Mouse (Mus musculus): ENCODE results near the gene Cdca7. TPM values are rescaled to one million over a fixed set of nuclear protein-coding genes. Genes with fewer than 3 reads are reported as not detected.

Cdca7 gene
- polyA plus RNA-seq, 1 experiment from 2014 or later, result 11.8 TPM

GRCm38 (mm10) chr2:72467604-72468003, 8.4 kb upstream of the Cdca7 start:
- H3K4me2 ChIP-seq (replicated peaks; ENCODE audit: low read depth, low read length), result no peak overlapping the region
- no peak overlapping the region for H3K4me3 ChIP-seq (ENCODE audit: low read depth, low read length)
- ATAC-seq (no peak), DNase-seq (ENCODE audit: low spot score) (peak; percentile 47)
- WGBS, result 49% methylated on average over 1 of the region's 1 CpGs
- TF ChIP-seq CTCF (IDR thresholded peaks at IDR 0.05) (no peak), EP300 (IDR thresholded peaks at IDR 0.05) (no peak)
- H3K4me1 ChIP-seq (ENCODE audit: insufficient read depth, low read depth, low read length), result no peaks in the 10 kb centered on the region; the same call in 1 of the 2 replicates
- no peak overlapping the region for H3K27ac ChIP-seq (ENCODE audit: low read length)
- no peaks in the 10 kb centered on the region for H3K27me3 ChIP-seq (replicated peaks; ENCODE audit: insufficient read depth, low read length)
- H3K36me3 ChIP-seq (ENCODE audit: insufficient read depth, low read length), result no peaks in the 10 kb centered on the region
- no peaks in the 10 kb centered on the region for H3K9me3 ChIP-seq (ENCODE audit: low read length)
- H3K9ac ChIP-seq (replicated peaks; ENCODE audit: low read depth), result no peak overlapping the region

GRCm38 (mm10) chr2:72471415-72472070, 4.4 kb upstream of the Cdca7 start:
- H3K9me3 ChIP-seq (ENCODE audit: low read length), result no peaks in the 10 kb centered on the region
- no peaks in the 10 kb centered on the region for H3K27me3 ChIP-seq (replicated peaks; ENCODE audit: insufficient read depth, low read length)
- H3K4me1 ChIP-seq (ENCODE audit: insufficient read depth, low read depth, low read length), result no peaks in the 10 kb centered on the region; the same call in 1 of the 2 replicates
- 64% methylated on average over 16 of the region's 16 CpGs for WGBS
- no peak overlapping the region for H3K4me3 ChIP-seq (ENCODE audit: low read depth, low read length)
- no peaks in the 10 kb centered on the region for H3K36me3 ChIP-seq (ENCODE audit: insufficient read depth, low read length)
- H3K27ac ChIP-seq (ENCODE audit: low read length), result no peak overlapping the region
- no peak for TF ChIP-seq CTCF (IDR thresholded peaks at IDR 0.05)
- no peak for TF ChIP-seq EP300 (IDR thresholded peaks at IDR 0.05)
- ATAC-seq, result no peak
- H3K4me2 ChIP-seq (replicated peaks; ENCODE audit: low read depth, low read length), result no peak overlapping the region
- H3K9ac ChIP-seq (replicated peaks; ENCODE audit: low read depth), result no peak overlapping the region
- DNase-seq (ENCODE audit: low spot score), result no peak

GRCm38 (mm10) chr2:72474531-72475287, 1.2 kb upstream of the Cdca7 start:
- Histone ChIP-seq H3K27ac (ENCODE audit: low read length) (no peak overlapping the region), H3K9ac (replicated peaks; ENCODE audit: low read depth) (no peak overlapping the region), H3K4me2 (replicated peaks; ENCODE audit: low read depth, low read length) (no peak overlapping the region), H3K9me3 (ENCODE audit: low read length) (no peaks in the 10 kb centered on the region), H3K27me3 (replicated peaks; ENCODE audit: insufficient read depth, low read length) (no peaks in the 10 kb centered on the region), H3K36me3 (ENCODE audit: insufficient read depth, low read length) (no peaks in the 10 kb centered on the region), H3K4me1 (ENCODE audit: insufficient read depth, low read depth, low read length) (no peaks in the 10 kb centered on the region), H3K4me3 (ENCODE audit: low read depth, low read length) (no peak overlapping the region)
- TF ChIP-seq EP300 (IDR thresholded peaks at IDR 0.05) (no peak), CTCF (IDR thresholded peaks at IDR 0.05) (no peak)
- DNase-seq (ENCODE audit: low spot score) (no peak), ATAC-seq (no peak)
- 48% methylated on average over 7 of the region's 7 CpGs for WGBS

GRCm38 (mm10) chr2:72475423-72475796, 549 bp upstream of the Cdca7 start:
- no peaks in the 10 kb centered on the region for H3K4me1 ChIP-seq (ENCODE audit: insufficient read depth, low read depth, low read length)
- H3K9me3 ChIP-seq (ENCODE audit: low read length), result no peaks in the 10 kb centered on the region
- H3K27ac ChIP-seq (ENCODE audit: low read length), result no peak overlapping the region
- TF ChIP-seq CTCF (IDR thresholded peaks at IDR 0.05), result no peak
- TF ChIP-seq EP300 (IDR thresholded peaks at IDR 0.05), result no peak
- H3K9ac ChIP-seq (replicated peaks; ENCODE audit: low read depth), result 0 out of 2 replicates have a peak overlapping the region, but pooled peaks have one; percentile 48
- ATAC-seq (no peak), DNase-seq (ENCODE audit: low spot score) (no peak)
- H3K4me3 ChIP-seq (ENCODE audit: low read depth, low read length), result peak overlapping the region; percentile 81
- no peaks in the 10 kb centered on the region for H3K36me3 ChIP-seq (ENCODE audit: insufficient read depth, low read length)
- H3K27me3 ChIP-seq (replicated peaks; ENCODE audit: insufficient read depth, low read length), result no peaks in the 10 kb centered on the region
- 1% methylated on average over 7 of the region's 7 CpGs for WGBS
- H3K4me2 ChIP-seq (replicated peaks; ENCODE audit: low read depth, low read length), result peak overlapping the region; percentile 78

- Histone ChIP-seq H3K27me3 (replicated peaks; ENCODE audit: insufficient read depth, low read length) (no peaks in the 10 kb centered on the region), H3K4me2 (replicated peaks; ENCODE audit: low read depth, low read length) (peak overlapping the region; percentile 78), H3K4me3 (ENCODE audit: low read depth, low read length) (peak overlapping the region; percentile 81), H3K4me1 (ENCODE audit: insufficient read depth, low read depth, low read length) (no peaks in the 10 kb centered on the region), H3K27ac (ENCODE audit: low read length) (peak overlapping the region; percentile 74; the same call in 1 of the 2 replicates), H3K36me3 (ENCODE audit: insufficient read depth, low read length) (no peaks in the 10 kb centered on the region), H3K9me3 (ENCODE audit: low read length) (no peaks in the 10 kb centered on the region), H3K9ac (replicated peaks; ENCODE audit: low read depth) (peak overlapping the region; percentile 48)
- under 1% methylated on average over 52 of the region's 53 CpGs for whole genome bisulfite sequencing
- DNase-seq (ENCODE audit: low spot score) (peak; percentile 31), ATAC-seq (peak; percentile 72)
- TF ChIP-seq EP300 (IDR thresholded peaks at IDR 0.05) (no peak), CTCF (IDR thresholded peaks at IDR 0.05) (no peak)
Measured at GRCm38 (mm10) chr2:72476486-72477211, 690 bp downstream of the Cdca7 start.

GRCm38 (mm10) chr2:72477221-72477620, 1.3 kb downstream of the Cdca7 start:
- no peak overlapping the region for H3K9ac ChIP-seq (replicated peaks; ENCODE audit: low read depth)
- TF ChIP-seq EP300 (IDR thresholded peaks at IDR 0.05) (no peak), CTCF (IDR thresholded peaks at IDR 0.05) (no peak)
- peak overlapping the region; percentile 78 for H3K4me2 ChIP-seq (replicated peaks; ENCODE audit: low read depth, low read length)
- no peak for DNase-seq (ENCODE audit: low spot score)
- no peaks in the 10 kb centered on the region for H3K36me3 ChIP-seq (ENCODE audit: insufficient read depth, low read length)
- H3K27ac ChIP-seq (ENCODE audit: low read length), result no peak overlapping the region
- ATAC-seq, result no peak
- WGBS, result 4% methylated on average over 11 of the region's 11 CpGs
- no peaks in the 10 kb centered on the region for H3K4me1 ChIP-seq (ENCODE audit: insufficient read depth, low read depth, low read length)
- H3K27me3 ChIP-seq (replicated peaks; ENCODE audit: insufficient read depth, low read length), result no peaks in the 10 kb centered on the region
- H3K9me3 ChIP-seq (ENCODE audit: low read length), result no peaks in the 10 kb centered on the region
- peak overlapping the region; percentile 81 for H3K4me3 ChIP-seq (ENCODE audit: low read depth, low read length)
